Mouse (Mus musculus) layer of hippocampus, postnatal 14 days (tissue): ENCODE results near the gene Tpst1. TPM values are rescaled to one million over a fixed set of nuclear protein-coding genes. Genes with fewer than 3 reads are reported as not detected.

Source experiments
- DNase-seq, 2 experiments: peaks; one replicate each; pipeline ENCODE4 v3.0.0; 2021 to 2022; ENCODE audit warnings: low spot score in 2 of 2, mixed read lengths in 1 of 2
- total RNA-seq, 2 experiments: library from RNA; stranded (reverse); gene quantifications; 2 replicates each; pipeline ENCODE4 v1.2.3; 2021

Gene Tpst1
- total RNA-seq, 2 experiments from 2014 or later = 47.3 to 48.8 TPM

- peak; percentile 76 to 82 for DNase-seq
Observed at GRCm38 (mm10) chr5:130139393-130139792, 66.3 kb downstream of the Tpst1 start.

- no peak for DNase-seq
Observed at GRCm38 (mm10) chr5:130141138-130141537, 68.0 kb downstream of the Tpst1 start.

- DNase-seq = no peak
Observed at GRCm38 (mm10) chr5:130142041-130142440, 68.9 kb downstream of the Tpst1 start.

- DNase-seq = no peak
Observed at GRCm38 (mm10) chr5:130143101-130143500, 70.0 kb downstream of the Tpst1 start.

GRCm38 (mm10) chr5:130143977-130144333, 70.8 kb downstream of the Tpst1 start:
- DNase-seq = peak in 1 of 2 experiments; percentile 84

- peak; percentile 97 to 98 for DNase-seq
Observed at GRCm38 (mm10) chr5:130144334-130145312, 71.5 kb downstream of the Tpst1 start, which contains the start of gene Kctd7. Kctd7 (plus strand) TSS chr5:130144861.

- no peak for DNase-seq
Observed at GRCm38 (mm10) chr5:130145961-130146360, 72.8 kb downstream of the Tpst1 start.

GRCm38 (mm10) chr5:130149726-130150310, 76.7 kb downstream of the Tpst1 start:
- no peak for DNase-seq

GRCm38 (mm10) chr5:130154286-130154685, 81.2 kb downstream of the Tpst1 start:
- DNase-seq = no peak

GRCm38 (mm10) chr5:130158545-130158944, 85.4 kb downstream of the Tpst1 start:
- no peak for DNase-seq

- no peak for DNase-seq
Observed at GRCm38 (mm10) chr5:130159761-130160201, 86.7 kb downstream of the Tpst1 start.

- peak; percentile 58 to 79 for DNase-seq
Observed at GRCm38 (mm10) chr5:130163670-130164069, 90.5 kb downstream of the Tpst1 start.

- no peak for DNase-seq
Observed at GRCm38 (mm10) chr5:130165213-130165612, 92.1 kb downstream of the Tpst1 start.

GRCm38 (mm10) chr5:130169109-130169508, 96.0 kb downstream of the Tpst1 start:
- DNase-seq = no peak

- DNase-seq = no peak
Observed at GRCm38 (mm10) chr5:130170666-130171422, 97.7 kb downstream of the Tpst1 start.

GRCm38 (mm10) chr5:130171423-130171954, 98.4 kb downstream of the Tpst1 start, which contains the start of gene Rabgef1:
Rabgef1 (plus strand) TSS chr5:130171798.
- peak; percentile 92 to 94 for DNase-seq

- DNase-seq = peak in 1 of 2 experiments; percentile 30
Observed at GRCm38 (mm10) chr5:130171956-130172601, 99.0 kb downstream of the Tpst1 start.

- no peak for DNase-seq
Observed at GRCm38 (mm10) chr5:130173012-130173411, 99.9 kb downstream of the Tpst1 start.

GRCm38 (mm10) chr5:130177871-130178270, 104.7 kb downstream of the Tpst1 start:
- no peak for DNase-seq

- DNase-seq = no peak
Observed at GRCm38 (mm10) chr5:130180362-130180761, 107.2 kb downstream of the Tpst1 start.
